Mouse (Mus musculus) liver, embryonic 13.5 days (tissue): ENCODE results near the gene Tmem267. TPM values are rescaled to one million over a fixed set of nuclear protein-coding genes. Genes with fewer than 3 reads are reported as not detected.

Experiments
- ATAC-seq: fragments of 200-750 bp; cut with Nextera tagmentation; 2 replicates; pipeline ENCODE4 v1.8.0; 2017; ENCODE audit warnings: low read depth, mild to moderate bottlenecking, moderate number of reproducible peaks, moderate library complexity
- DNase-seq: peaks from one replicate; pipeline ENCODE4 v3.0.0; 2022
- H3K27ac ChIP-seq: fragments of 300-500 bp; sonication (generic); 2 replicates; pipeline ENCODE4 v1.5.1; 2015; ENCODE audit warnings: moderate library complexity, mild to moderate bottlenecking, inconsistent platforms
- H3K27me3 ChIP-seq: fragments of 300-500 bp; sonication (generic); 2 replicates; pipeline ENCODE4 v1.6.1; 2015; ENCODE audit warnings: mild to moderate bottlenecking, inconsistent platforms
- H3K36me3 ChIP-seq: fragments of 300-500 bp; sonication (generic); 2 replicates; pipeline ENCODE4 v1.6.1; 2015; ENCODE audit warnings: mild to moderate bottlenecking, inconsistent platforms
- H3K4me1 ChIP-seq: fragments of 300-500 bp; sonication (generic); replicated peaks from 2 replicates; pipeline ENCODE4 v1.6.1; 2015; ENCODE audit warnings: inconsistent platforms
- H3K4me2 ChIP-seq: fragments of 300-500 bp; sonication (generic); 2 replicates; pipeline ENCODE4 v1.6.1; 2015; ENCODE audit warnings: inconsistent platforms, mild to moderate bottlenecking, moderate library complexity
- H3K4me3 ChIP-seq: fragments of 300-500 bp; sonication (generic); replicated peaks from 2 replicates; pipeline ENCODE4 v1.5.1; 2015; ENCODE audit warnings: mild to moderate bottlenecking, inconsistent platforms
- H3K9ac ChIP-seq: fragments of 300-500 bp; sonication (generic); 2 replicates; pipeline ENCODE4 v1.6.1; 2015; ENCODE audit warnings: mild to moderate bottlenecking, inconsistent platforms
- H3K9me3 ChIP-seq: fragments of 300-500 bp; sonication (generic); replicated peaks from 2 replicates; pipeline ENCODE4 v1.6.1; 2016; ENCODE audit warnings: inconsistent platforms
- WGBS: fragments of 180-500 bp; shearing (Covaris S2); methylation state at CpG from one replicate; pipeline ENCODE4 v1.1.7; 2015; ENCODE audit not compliant: insufficient replicate concordance; 5-methylcytosine and 5-hydroxymethylcytosine counted together
- polyA plus RNA-seq: library from polyadenylated mRNA; unstranded; fragments of >200 nt; fragmentation: Nextera tagmentation; extraction: Ambion mirVana; gene quantifications from 2 replicates; pipeline ENCODE4 v1.2.1, GENCODE M21; 2015

Gene Tmem267
- polyA plus RNA-seq, 1 experiment from 2014 or later, result 0.45 TPM

DNA sequence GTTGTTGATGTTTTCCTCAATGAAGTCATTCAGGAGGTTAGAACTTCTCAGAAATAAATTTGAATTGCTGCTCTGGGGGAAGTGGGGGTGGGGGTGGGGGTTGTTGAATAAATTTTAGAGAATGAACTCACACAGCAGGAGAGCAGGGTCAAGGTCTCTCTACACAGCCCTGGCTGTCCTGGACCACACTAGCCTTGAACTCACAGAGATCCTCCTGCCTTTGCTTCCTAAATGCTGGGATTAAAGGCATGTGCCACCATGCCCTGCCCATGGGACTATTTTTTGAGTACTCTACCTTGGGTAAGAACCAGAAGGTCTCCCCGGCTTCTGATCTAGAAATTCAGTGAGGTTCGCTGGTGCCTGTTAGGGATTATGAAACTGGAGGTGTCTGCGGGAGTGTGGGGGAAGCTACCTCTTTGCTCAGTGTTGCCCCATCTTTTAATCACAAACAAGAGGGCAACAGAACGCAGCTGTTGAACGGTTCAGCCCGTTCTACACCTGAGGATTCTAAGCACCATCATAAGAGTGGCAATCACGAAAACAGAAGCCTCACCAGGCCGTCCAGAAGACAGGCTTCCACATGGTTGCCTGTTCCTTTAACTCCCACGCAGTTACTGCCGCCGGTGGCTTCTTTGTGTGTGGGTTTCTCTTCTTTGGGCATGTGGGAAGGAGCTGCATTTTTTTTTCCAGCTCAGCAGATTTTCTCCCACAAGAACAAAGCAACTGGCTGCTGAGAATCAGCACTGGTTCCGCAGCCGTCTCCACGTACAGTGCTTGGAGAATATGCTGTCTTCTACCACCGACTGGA is 161.3 kb downstream of the Tmem267 start:
- no peaks in the 10 kb centered on the region for H3K36me3 ChIP-seq
- DNase-seq, result no peak
- 56% methylated on average over 15 of the region's 15 CpGs for WGBS

DNA sequence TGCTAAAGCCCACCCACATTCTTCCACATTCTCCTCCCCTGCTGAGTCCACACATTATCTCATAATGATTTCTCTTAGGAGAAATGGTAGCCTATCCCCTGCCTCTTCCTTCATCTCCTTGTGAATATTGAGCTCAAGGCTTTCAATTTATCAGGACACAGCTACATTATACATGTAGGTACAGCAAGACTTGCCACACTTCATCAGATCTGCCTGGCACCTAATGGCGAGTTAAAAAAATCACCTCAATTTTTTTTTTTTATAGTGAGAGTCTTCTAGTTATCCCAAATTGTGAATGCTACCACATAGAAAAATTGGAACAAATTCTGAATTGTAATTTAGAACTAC is 161.8 kb downstream of the Tmem267 start:
- no peak for ATAC-seq
- H3K4me1 ChIP-seq, result no peaks in the 10 kb centered on the region
- no peaks in the 10 kb centered on the region for H3K9me3 ChIP-seq
- no peaks in the 10 kb centered on the region for H3K27me3 ChIP-seq
- H3K27ac ChIP-seq, result no peak overlapping the region
- no peaks in the 10 kb centered on the region for H3K36me3 ChIP-seq
- no peak for DNase-seq
- 56% methylated on average over 1 of the region's 1 CpGs for WGBS
- no peak overlapping the region for H3K9ac ChIP-seq
- no peak overlapping the region for H3K4me3 ChIP-seq
- H3K4me2 ChIP-seq, result no peak overlapping the region

More for the DNA sequence above, 161.3 kb downstream of the Tmem267 start:
- H3K27me3 ChIP-seq, result no peaks in the 10 kb centered on the region
- H3K9me3 ChIP-seq, result no peaks in the 10 kb centered on the region
- no peak overlapping the region for H3K27ac ChIP-seq
- no peak for ATAC-seq
- H3K4me1 ChIP-seq, result no peaks in the 10 kb centered on the region
- H3K4me3 ChIP-seq, result no peak overlapping the region
- no peak overlapping the region for H3K4me2 ChIP-seq
- H3K9ac ChIP-seq, result no peak overlapping the region

DNA sequence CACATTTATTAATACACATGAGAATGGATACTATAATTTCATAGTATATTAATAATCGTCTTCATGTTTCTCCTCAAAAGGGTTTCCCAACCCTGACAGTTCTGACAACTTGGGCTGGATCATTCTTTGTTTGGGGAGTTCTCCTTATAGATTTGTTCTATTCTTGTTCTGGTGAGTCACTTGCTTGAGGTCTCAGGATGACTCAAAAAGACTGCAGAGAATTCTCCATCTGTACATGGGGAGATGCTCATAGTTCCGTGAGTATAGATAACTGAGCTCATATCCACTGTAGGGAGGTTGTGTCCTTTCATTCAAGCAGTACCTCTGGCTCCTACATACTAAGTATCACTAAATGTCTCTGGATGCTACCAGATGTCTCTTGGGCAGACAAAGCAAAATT is 166.9 kb downstream of the Tmem267 start:
- Histone ChIP-seq H3K4me2 (no peak overlapping the region), H3K27me3 (no peaks in the 10 kb centered on the region), H3K36me3 (no peaks in the 10 kb centered on the region), H3K4me1 (no peaks in the 10 kb centered on the region), H3K9me3 (no peaks in the 10 kb centered on the region), H3K4me3 (no peak overlapping the region), H3K27ac (no peak overlapping the region), H3K9ac (no peak overlapping the region)
- ATAC-seq, result no peak
- no peak for DNase-seq
- 66% methylated on average over 2 of the region's 2 CpGs for WGBS

DNA sequence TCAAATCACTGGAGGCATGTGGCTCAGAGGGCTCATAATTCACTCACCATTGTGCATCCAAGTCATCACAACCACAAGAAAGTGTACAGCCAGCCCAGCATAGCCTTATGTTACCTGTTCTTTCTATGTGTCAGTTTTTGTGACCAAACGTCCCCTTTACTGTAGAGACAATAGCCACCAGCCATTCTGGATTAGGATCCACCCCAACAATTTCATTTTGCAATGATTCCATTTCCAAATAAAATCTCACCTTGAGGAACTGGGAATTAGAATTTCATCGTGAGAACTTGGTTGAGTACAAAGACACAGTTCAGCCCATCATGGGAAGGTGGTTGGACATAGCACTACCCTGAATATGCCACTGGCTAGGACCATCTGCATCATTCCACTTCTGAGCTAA is 168.4 kb downstream of the Tmem267 start:
- H3K4me1 ChIP-seq, result no peaks in the 10 kb centered on the region
- DNase-seq (no peak), ATAC-seq (no peak)
- no peak overlapping the region for H3K4me3 ChIP-seq
- H3K36me3 ChIP-seq, result no peaks in the 10 kb centered on the region
- no peaks in the 10 kb centered on the region for H3K9me3 ChIP-seq
- WGBS, result 42% methylated on average over 2 of the region's 2 CpGs
- H3K4me2 ChIP-seq, result no peak overlapping the region
- H3K9ac ChIP-seq, result no peak overlapping the region
- H3K27me3 ChIP-seq, result no peaks in the 10 kb centered on the region
- H3K27ac ChIP-seq, result no peak overlapping the region

DNA sequence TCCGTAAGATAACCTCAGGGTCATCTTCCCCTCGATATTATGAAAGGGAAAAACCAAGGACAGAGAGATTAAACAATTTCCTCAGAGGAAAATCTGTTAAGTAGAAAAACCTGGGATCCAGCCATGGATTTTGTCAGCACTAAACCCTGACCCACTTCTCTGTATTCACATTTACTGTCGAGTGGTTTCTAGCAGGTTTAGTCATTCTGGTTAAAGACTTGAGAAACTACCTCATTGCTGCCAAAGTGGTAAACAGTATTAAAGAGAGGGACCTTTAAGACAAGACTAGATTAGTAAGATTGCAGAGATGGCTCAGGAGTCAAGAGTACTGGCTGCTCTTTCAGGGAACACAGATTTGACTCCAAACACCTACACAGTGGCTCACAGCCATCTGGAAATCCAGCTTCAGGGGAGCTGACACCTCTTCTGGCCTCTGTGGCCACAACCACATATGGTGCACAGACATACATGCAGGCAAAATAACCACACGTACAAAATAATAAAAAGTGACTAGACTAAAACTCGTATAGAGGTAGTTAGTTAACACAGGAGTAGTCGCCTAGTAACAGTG is 169.1 kb downstream of the Tmem267 start:
- no peaks in the 10 kb centered on the region for H3K36me3 ChIP-seq
- H3K9me3 ChIP-seq, result no peaks in the 10 kb centered on the region
- H3K27ac ChIP-seq, result no peak overlapping the region
- H3K4me2 ChIP-seq, result no peak overlapping the region
- WGBS, result 58% methylated on average over 6 of the region's 6 CpGs
- no peaks in the 10 kb centered on the region for H3K4me1 ChIP-seq
- H3K27me3 ChIP-seq, result no peaks in the 10 kb centered on the region
- no peak for ATAC-seq
- no peak overlapping the region for H3K4me3 ChIP-seq
- DNase-seq, result no peak
- H3K9ac ChIP-seq, result no peak overlapping the region

Other genes with a start within 250 kb of the Tmem267 start
- 25.5 and 29.8 TPM in 2 replicates for gene Paip1, start 59.4 kb upstream of the Tmem267 start, polyA plus RNA-seq
- gene 4833420G17Rik, start 25.3 kb upstream of the Tmem267 start, polyA plus RNA-seq, result 20.4 and 23.6 TPM in 2 replicates
- 0.35 and 0.37 TPM in 2 replicates for gene 3110070M22Rik, start 344 bp downstream of the Tmem267 start, polyA plus RNA-seq
- gene Ccl28, start 135.8 kb downstream of the Tmem267 start, polyA plus RNA-seq, result not detected in 2 replicates
- gene Hmgcs1, start 202.3 kb downstream of the Tmem267 start, polyA plus RNA-seq, result 101 and 140 TPM in 2 replicates